Mouse (Mus musculus) embryonic facial prominence, embryonic 11.5 days (tissue): ENCODE measurements around the gene Hipk4. TPM values are rescaled to one million over a fixed set of nuclear protein-coding genes. Genes with fewer than 3 reads are reported as not detected.

ENCODE experiments used
- ATAC-seq: fragments of 200-750 bp; cut with Nextera tagmentation; replicated peaks from 2 replicates; pipeline ENCODE4 v1.8.0; 2017; ENCODE audit warnings: low read depth; ENCODE audit not compliant: insufficient number of reproducible peaks, low FRiP score, low TSS enrichment
- DNase-seq: peaks from one replicate; pipeline ENCODE4 v3.0.0-alpha.2; 2015; ENCODE audit warnings: low spot score
- H3K27ac ChIP-seq: fragments of 300-500 bp; sonication (generic); replicated peaks from 2 replicates; pipeline ENCODE4 v1.5.1; 2014; ENCODE audit warnings: mild to moderate bottlenecking, low read depth, low read length, control low read depth
- H3K27me3 ChIP-seq: fragments of 300-500 bp; sonication (generic); 2 replicates; pipeline ENCODE4 v1.6.1; 2014; ENCODE audit warnings: mild to moderate bottlenecking, low read length, moderate library complexity, mixed read lengths; ENCODE audit not compliant: control insufficient read depth, insufficient read depth
- H3K36me3 ChIP-seq: fragments of 300-500 bp; sonication (generic); replicated peaks from 2 replicates; pipeline ENCODE4 v1.6.1; 2014; ENCODE audit warnings: low read depth, mild to moderate bottlenecking, low read length, moderate library complexity, mixed read lengths; ENCODE audit not compliant: control insufficient read depth, insufficient read depth
- H3K4me1 ChIP-seq: fragments of 300-500 bp; sonication (generic); 2 replicates; pipeline ENCODE4 v1.6.1; 2014; ENCODE audit warnings: low read length, mixed read lengths; ENCODE audit not compliant: control insufficient read depth, insufficient read depth
- H3K4me2 ChIP-seq: fragments of 300-500 bp; sonication (generic); 2 replicates; pipeline ENCODE4 v1.6.1; 2014; ENCODE audit warnings: low read depth, mild to moderate bottlenecking, control low read depth, low read length, moderate library complexity
- H3K4me3 ChIP-seq: fragments of 300-500 bp; sonication (generic); 2 replicates; pipeline ENCODE4 v1.5.1; 2014; ENCODE audit warnings: low read depth, low read length, control low read depth
- H3K9ac ChIP-seq: fragments of 300-500 bp; sonication (generic); replicated peaks from 2 replicates; pipeline ENCODE4 v1.6.1; 2014; ENCODE audit warnings: mild to moderate bottlenecking, control low read depth, low read length
- H3K9me3 ChIP-seq: fragments of 300-500 bp; sonication (generic); replicated peaks from 2 replicates; pipeline ENCODE4 v1.6.1; 2016; ENCODE audit warnings: mild to moderate bottlenecking, low read length, inconsistent platforms, mixed read lengths; ENCODE audit not compliant: control insufficient read depth
- WGBS: fragments of 180-500 bp; shearing (Covaris S2); extraction: QIAGEN DNeasy Blood & Tissue Kit; methylation state at CpG from one replicate; pipeline ENCODE4 v1.1.7; 2014; 5-methylcytosine and 5-hydroxymethylcytosine counted together
- polyA plus RNA-seq: library from polyadenylated mRNA; unstranded; fragments of >200 nt; fragmentation: Nextera tagmentation; extraction: Ambion mirVana; gene quantifications from 2 replicates; pipeline ENCODE4 v1.2.1, GENCODE M21; 2014

Gene Hipk4
- polyA plus RNA-seq, 1 experiment from 2014 or later = 0.36 TPM

GRCm38 (mm10) chr7:27480927-27481626 lies 42.0 kb upstream of the Hipk4 start:
- Histone ChIP-seq H3K4me3 (peak overlapping the region; percentile 25), H3K4me1 (no peaks in the 10 kb centered on the region), H3K4me2 (peak overlapping the region; percentile 49), H3K27me3 (no peaks in the 10 kb centered on the region), H3K9ac (peak overlapping the region; percentile 44), H3K9me3 (no peaks in the 10 kb centered on the region), H3K36me3 (no peaks in the 10 kb centered on the region; the same call in 1 of the 2 replicates), H3K27ac (peak overlapping the region; percentile 39; the same call in 1 of the 2 replicates)
- ATAC-seq (no peak), DNase-seq (no peak)
- 11% methylated on average over 11 of the region's 11 CpGs for WGBS

- WGBS = 0% methylated on average over 11 of the region's 12 CpGs
- Histone ChIP-seq H3K27me3 (no peaks in the 10 kb centered on the region), H3K9ac (peak overlapping the region; percentile 44), H3K4me1 (no peaks in the 10 kb centered on the region), H3K4me3 (peak overlapping the region; percentile 25), H3K9me3 (no peaks in the 10 kb centered on the region), H3K27ac (peak overlapping the region; percentile 39; the same call in 1 of the 2 replicates), H3K4me2 (peak overlapping the region; percentile 49), H3K36me3 (no peaks in the 10 kb centered on the region; the same call in 1 of the 2 replicates)
- ATAC-seq = peak; percentile 82
- DNase-seq = peak; percentile 86
Observed at GRCm38 (mm10) chr7:27481627-27481969, 41.5 kb upstream of the Hipk4 start.

- Histone ChIP-seq H3K4me1 (no peaks in the 10 kb centered on the region; the same call in 1 of the 2 replicates), H3K36me3 (no peaks in the 10 kb centered on the region), H3K27ac (no peak overlapping the region), H3K9me3 (no peaks in the 10 kb centered on the region), H3K4me2 (no peak overlapping the region), H3K9ac (no peak overlapping the region), H3K4me3 (no peak overlapping the region), H3K27me3 (no peaks in the 10 kb centered on the region)
- ATAC-seq = no peak
- 71% methylated on average over 4 of the region's 4 CpGs for WGBS
- DNase-seq = no peak
Observed at GRCm38 (mm10) chr7:27483860-27484259, 39.2 kb upstream of the Hipk4 start.

GRCm38 (mm10) chr7:27486102-27486769 lies 36.8 kb upstream of the Hipk4 start:
- Histone ChIP-seq H3K27me3 (no peaks in the 10 kb centered on the region), H3K36me3 (no peaks in the 10 kb centered on the region), H3K4me2 (peak overlapping the region; percentile 44), H3K9ac (no peak overlapping the region), H3K4me3 (peak overlapping the region; percentile 73), H3K27ac (no peak overlapping the region), H3K9me3 (no peaks in the 10 kb centered on the region), H3K4me1 (peaks cover 3% of the 10 kb centered on the region; the same call in 1 of the 2 replicates)
- WGBS = 3% methylated on average over 13 of the region's 13 CpGs
- peak; percentile 32 for DNase-seq
- ATAC-seq = 0 out of 2 replicates have a peak, but pooled peaks have one; percentile 0

GRCm38 (mm10) chr7:27486770-27487697 lies 36.0 kb upstream of the Hipk4 start, which contains the start of gene Sertad1:
Sertad1 (plus strand) TSS chr7:27486910.
- no peaks in the 10 kb centered on the region for H3K9me3 ChIP-seq
- ATAC-seq (peak; percentile 96), DNase-seq (peak; percentile 100)
- H3K9ac ChIP-seq = peak within 1 kb of the TSS; percentile 84
- WGBS = under 1% methylated on average over 73 of the region's 80 CpGs
- peak within 1 kb of the TSS; percentile 73 for H3K4me3 ChIP-seq
- peaks cover 3% of the 10 kb centered on the region; the same call in 1 of the 2 replicates for H3K4me1 ChIP-seq
- H3K27me3 ChIP-seq = no peaks in the 10 kb centered on the region
- peak within 1 kb of the TSS; percentile 61 for H3K4me2 ChIP-seq
- H3K36me3 ChIP-seq = no peaks in the 10 kb centered on the region
- H3K27ac ChIP-seq = peak within 1 kb of the TSS; percentile 95

GRCm38 (mm10) chr7:27487740-27488268 lies 35.3 kb upstream of the Hipk4 start:
- H3K36me3 ChIP-seq = no peaks in the 10 kb centered on the region
- H3K27ac ChIP-seq = peak overlapping the region; percentile 95
- peak overlapping the region; percentile 73 for H3K4me3 ChIP-seq
- H3K9ac ChIP-seq = peak overlapping the region; percentile 84
- ATAC-seq = no peak
- peaks cover 3% of the 10 kb centered on the region; the same call in 1 of the 2 replicates for H3K4me1 ChIP-seq
- H3K27me3 ChIP-seq = no peaks in the 10 kb centered on the region
- H3K9me3 ChIP-seq = no peaks in the 10 kb centered on the region
- peak overlapping the region; percentile 61 for H3K4me2 ChIP-seq
- DNase-seq = peak; percentile 42
- 2% methylated on average over 13 of the region's 13 CpGs for WGBS

GRCm38 (mm10) chr7:27489270-27489869 lies 33.7 kb upstream of the Hipk4 start:
- Histone ChIP-seq H3K4me3 (no peak overlapping the region), H3K4me2 (no peak overlapping the region), H3K36me3 (no peaks in the 10 kb centered on the region), H3K4me1 (peaks cover 3% of the 10 kb centered on the region; the same call in 1 of the 2 replicates), H3K9me3 (no peaks in the 10 kb centered on the region), H3K9ac (no peak overlapping the region), H3K27ac (no peak overlapping the region), H3K27me3 (no peaks in the 10 kb centered on the region)
- 91% methylated on average over 25 of the region's 25 CpGs for WGBS
- no peak for ATAC-seq
- no peak for DNase-seq
